Mouse (Mus musculus) bone marrow, adult 2 months (tissue): ENCODE results near the gene Ccdc82.

ENCODE experiments used
- CTCF ChIP-seq: fragments of 200-500 bp; IDR thresholded peaks from 2 replicates; pipeline ENCODE4 v1.5.1; 2011; ENCODE audit warnings: low read length, control low read depth; ENCODE audit not compliant: control insufficient read depth, insufficient read depth
- POLR2A ChIP-seq: fragments of 200-500 bp; IDR thresholded peaks from 2 replicates; pipeline ENCODE4 v1.6.1; 2011; ENCODE audit warnings: low read depth, mild to moderate bottlenecking, control low read depth, low read length, borderline replicate concordance; ENCODE audit not compliant: control insufficient read depth

DNA sequence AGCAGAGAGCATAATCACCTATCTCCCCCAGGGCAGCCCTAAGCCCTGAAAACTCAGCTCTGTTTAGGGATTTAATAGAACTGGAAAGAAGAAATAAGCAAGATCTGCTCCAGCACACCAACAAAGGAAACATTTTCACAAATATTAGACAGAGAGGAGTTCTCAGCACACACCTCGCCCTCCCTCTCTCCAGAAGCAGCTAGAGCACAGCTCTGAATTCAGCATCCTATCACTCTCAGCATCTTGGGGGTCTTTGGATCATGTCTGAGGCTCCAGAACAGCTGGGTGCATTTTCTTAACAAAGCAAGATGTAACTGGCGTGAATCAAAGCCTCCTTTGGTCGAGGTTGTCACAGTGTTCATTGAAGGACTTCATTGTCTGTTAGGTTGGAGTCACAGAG, 63.5 kb downstream of the Ccdc82 start:
- TF ChIP-seq POLR2A (no peak), CTCF (no peak)
